Mouse (Mus musculus) heart, postnatal 10 days (tissue): Measurements from ENCODE around the gene Rhou. TPM values are rescaled to one million over a fixed set of nuclear protein-coding genes. Genes with fewer than 3 reads are reported as not detected.

Source experiments
- DNase-seq, 2 experiments: peaks; one replicate each; pipeline ENCODE4 v3.0.0; 2021
- intact Hi-C: fragments of 180-260 bp; cut with DNase I; formaldehyde crosslinking; loops from one replicate; pipeline ENCODE4 v1.15.1; 2025
- total RNA-seq, 2 experiments: library from RNA; stranded (reverse); gene quantifications; 2 replicates each; pipeline ENCODE4 v1.2.3; 2021

The Rhou gene
- total RNA-seq, 2 experiments from 2014 or later: 11.2 to 13.1 TPM

DNA sequence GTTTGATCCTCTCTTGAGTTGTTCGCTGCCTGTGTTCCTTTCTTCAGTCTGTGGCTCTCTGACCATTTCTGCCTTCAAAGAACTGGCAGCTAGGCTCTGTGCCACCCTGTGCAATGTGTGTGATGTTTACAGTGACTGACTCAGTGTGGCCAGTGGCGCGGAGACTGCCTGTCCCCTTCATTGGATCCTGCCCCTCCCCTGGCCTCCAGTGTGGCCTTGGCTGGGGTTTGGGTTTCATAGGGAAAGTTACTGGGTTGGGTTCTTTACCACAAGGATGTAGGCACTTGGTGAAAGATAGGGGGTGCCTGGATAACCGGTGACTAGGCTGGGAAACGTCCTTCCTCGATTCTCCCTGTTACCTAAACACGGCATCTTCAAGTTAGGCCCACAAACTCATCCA lies 31.1 kb downstream of the Rhou start:
- intact Hi-C loops: no loop called here
- DNase-seq: no peak

DNA sequence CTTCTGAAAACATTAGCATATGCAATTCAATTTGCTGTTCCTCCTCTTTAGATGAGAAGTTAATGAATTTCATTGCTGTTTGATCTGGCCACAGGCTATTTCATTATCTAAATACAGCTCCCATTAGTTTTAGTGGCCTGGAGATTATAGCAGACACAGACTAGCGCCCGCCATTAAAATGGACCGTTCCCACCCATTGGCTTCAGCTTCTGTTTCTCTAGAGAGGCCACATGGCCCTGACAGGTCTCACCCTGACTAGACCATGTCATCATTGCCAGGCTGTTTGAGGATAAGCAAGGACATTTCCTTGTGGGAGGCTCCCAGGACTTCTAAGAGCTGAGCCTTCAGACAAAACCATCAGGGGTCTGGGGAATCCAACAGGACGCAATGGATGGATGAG lies 31.7 kb downstream of the Rhou start:
- DNase-seq: no peak
- intact Hi-C loops: no loop called here

GRCm38 (mm10) chr8:123687826-123688225 lies 34.1 kb downstream of the Rhou start:
- intact Hi-C loops: no loop called here
- DNase-seq: no peak

DNA sequence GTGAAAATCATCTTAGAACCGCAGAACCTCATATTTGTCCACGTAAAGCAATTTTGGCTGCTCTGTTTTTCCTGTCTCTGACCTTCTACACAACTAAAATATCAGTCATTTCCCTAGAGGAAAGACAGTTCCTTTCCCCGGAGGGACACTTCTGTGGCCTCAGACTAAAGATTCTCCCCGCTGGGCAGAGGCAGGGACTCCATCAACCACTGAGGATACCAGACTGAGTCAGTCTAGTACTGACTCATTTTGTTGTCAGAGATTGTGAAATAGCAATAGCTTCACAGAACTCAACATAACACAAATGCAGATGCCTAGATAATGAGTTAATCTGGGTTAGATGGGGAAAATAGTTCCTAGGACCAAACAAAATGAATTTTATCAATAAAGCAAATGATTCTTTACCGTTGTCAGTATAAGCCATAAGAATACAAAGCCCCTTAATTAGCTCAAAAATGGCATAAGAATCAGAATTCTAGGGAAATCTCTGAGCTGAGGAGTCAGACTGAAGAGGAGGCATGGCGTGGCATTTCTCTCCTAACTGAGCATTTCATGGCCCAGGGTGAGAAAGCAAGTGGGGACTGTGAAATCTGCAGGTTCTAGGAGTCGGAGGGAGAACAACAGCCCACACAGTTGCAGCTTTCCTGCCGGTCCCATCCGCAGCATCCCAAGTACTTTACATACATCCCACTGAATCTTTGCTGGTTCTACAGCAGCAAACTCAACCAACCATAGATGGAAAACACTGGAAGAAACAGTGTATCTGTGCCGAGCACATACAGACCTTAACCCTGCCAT lies 38.6 kb downstream of the Rhou start:
- DNase-seq: no peak
- intact Hi-C loops: no loop called here

DNA sequence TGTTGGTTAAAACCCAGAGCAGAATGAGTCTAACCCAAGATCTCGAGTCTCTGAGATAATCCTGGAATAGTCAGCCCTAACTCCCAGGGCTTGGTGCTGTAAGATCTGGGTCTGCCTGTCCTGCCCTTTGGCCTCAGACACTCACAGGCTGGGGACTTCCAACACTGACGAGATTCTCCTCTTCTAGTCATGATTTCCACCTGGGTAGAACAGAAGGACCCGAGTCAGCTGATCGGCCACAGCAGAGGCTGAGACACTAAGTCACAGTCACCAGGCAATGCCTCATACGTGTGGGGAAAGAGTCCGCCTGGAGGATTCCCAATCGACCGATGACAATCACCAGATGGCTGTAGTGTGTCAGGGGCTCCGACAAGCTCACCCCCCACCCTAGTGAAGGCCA lies 42.4 kb downstream of the Rhou start:
- intact Hi-C loops: no loop called here
- DNase-seq: no peak

DNA sequence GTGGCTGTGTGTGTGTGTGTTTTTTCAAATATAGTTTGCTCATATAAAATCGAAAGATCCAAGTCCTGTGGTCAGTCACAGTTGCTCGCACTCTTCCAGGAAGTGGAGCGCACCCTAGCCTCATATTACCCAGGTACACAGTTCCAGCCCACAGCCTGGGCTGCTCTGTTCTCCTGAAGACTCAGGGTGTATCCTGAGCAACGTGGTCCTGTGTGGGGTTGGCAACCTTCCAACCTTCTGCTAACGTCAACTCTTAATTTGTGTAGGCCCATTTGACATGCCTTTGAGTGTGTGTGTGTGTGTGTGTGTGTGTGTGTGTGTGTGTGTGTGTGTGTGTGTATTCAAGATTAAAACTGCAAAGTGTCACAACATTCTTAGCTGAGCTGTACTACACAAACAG lies 43.6 kb downstream of the Rhou start:
- no peak for DNase-seq
- intact Hi-C loops: no loop called here

DNA sequence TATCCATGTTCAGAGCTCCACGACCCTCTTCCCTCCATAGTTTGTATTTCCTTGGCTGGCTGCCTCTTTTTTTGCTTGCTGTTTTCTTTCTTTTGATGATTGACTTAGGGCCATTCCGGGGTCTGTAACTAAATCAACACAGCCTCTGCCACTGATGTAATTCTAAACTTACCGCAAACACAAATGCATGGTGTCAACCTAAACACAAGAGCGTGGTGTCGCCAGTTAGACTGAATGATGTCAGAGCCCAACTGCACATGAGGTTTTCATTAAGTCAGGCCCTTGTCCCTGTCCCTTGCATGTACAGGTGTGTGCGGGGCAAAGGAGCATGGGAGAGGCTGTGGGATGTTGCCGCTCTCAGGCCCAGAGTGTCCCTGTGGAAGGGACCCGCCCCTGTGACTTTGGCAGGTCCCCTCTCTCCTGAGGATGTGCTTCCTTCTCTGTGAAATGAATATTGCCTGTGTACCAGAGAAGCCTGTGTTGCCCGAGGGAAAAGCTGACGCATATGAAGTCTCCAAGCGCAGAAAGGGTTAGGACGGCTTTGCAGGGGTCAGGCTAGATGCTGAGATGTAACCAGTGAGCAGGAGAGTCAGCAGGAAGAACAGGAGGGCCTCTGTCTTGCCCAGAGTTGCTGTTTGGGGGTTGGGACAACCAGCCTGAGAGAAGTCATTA lies 46.8 kb downstream of the Rhou start:
- DNase-seq: no peak
- intact Hi-C loops: no loop called here

- peak; percentile 87 to 91 for DNase-seq
- intact Hi-C loops: no loop called here
Observed at GRCm38 (mm10) chr8:123701952-123702587, 48.3 kb downstream of the Rhou start.

- intact Hi-C loops: no loop called here
Observed at GRCm38 (mm10) chr8:123705376-123705775, 51.6 kb downstream of the Rhou start.

DNA sequence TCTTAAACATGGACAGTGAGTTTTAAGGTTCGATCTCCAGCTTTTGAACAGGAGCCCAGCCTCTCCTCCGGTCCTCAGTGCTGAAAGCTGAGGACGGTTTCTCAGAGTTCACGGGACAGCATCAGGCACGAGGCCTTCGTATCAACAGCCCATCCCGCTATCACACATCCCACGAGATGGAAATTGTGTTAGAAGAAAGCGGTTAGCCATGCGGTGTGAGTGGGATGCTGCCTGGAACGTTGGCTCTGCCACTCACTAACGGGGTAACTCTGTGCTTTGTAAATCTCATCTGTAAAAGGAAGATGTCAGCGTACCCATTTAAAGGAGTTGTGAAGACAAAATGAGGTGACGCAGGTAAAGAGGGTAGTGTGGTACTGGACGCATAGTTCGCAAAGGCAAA lies 53.4 kb downstream of the Rhou start:
- intact Hi-C loops: no loop called here
- DNase-seq: no peak

More at GRCm38 (mm10) chr8:123705376-123705775, 51.6 kb downstream of the Rhou start:
- DNase-seq: peak in 1 of 2 experiments; percentile 18

DNA sequence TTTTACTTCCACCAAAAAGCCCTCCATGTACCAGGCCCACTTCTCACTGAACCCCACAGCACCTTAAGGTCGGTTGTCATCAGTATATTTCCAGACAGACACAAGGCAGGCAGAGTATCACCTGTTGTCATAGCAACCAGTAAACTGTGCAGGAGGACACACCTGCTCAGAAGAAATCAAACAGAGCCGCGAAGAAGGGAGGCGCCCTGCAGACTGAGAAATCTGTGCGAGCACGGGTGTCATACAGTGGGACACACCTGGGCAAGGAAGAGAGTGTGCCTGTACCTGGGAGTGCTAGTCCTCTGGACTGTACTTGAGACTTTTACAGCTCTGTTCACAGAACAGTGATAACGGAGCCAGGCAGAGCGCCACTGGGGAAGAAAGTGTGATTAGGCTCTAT lies 55.0 kb downstream of the Rhou start:
- no peak for DNase-seq
- intact Hi-C loops: no loop called here

GRCm38 (mm10) chr8:123710335-123710734 lies 56.6 kb downstream of the Rhou start:
- no peak for DNase-seq
- intact Hi-C loops: no loop called here

Other genes with a start within 250 kb of the Rhou start
- not detected for gene Mc1r, start 246.8 kb upstream of the Rhou start, total RNA-seq
- gene Tubb3, start 242.5 kb upstream of the Rhou start, total RNA-seq: under 1 TPM; 0.55 to 0.98 TPM
- 10 to 100 TPM; 57.2 to 65.2 TPM for gene Def8, start 230.4 kb upstream of the Rhou start, total RNA-seq
- 10 to 100 TPM; 62.7 to 66.3 TPM for gene Afg3l1, start 176.0 kb upstream of the Rhou start, total RNA-seq
- gene Dbndd1, start 138.5 kb upstream of the Rhou start, total RNA-seq: not detected
- 1 to 10 TPM; 6.1 to 7.1 TPM for gene Gas8, start 135.1 kb upstream of the Rhou start, total RNA-seq
- gene Rab4a, start 152.1 kb downstream of the Rhou start, total RNA-seq: 1 to 10 TPM; 8.0 to 9.5 TPM
- 1 to 10 TPM; 3.1 to 3.2 TPM for gene Ccsap, start 206.3 kb downstream of the Rhou start, total RNA-seq
- 100 to 1,000 TPM; 224 to 226 TPM for gene Acta1, start 240.8 kb downstream of the Rhou start, total RNA-seq